Mouse (Mus musculus) olfactory bulb, adult 2 months (tissue): Measurements from ENCODE around the gene Ttc3.

Experiments used
- CTCF ChIP-seq: fragments of 200-500 bp; IDR thresholded peaks from 2 replicates; pipeline ENCODE4 v1.5.1; 2012; ENCODE audit warnings: low read depth, mild to moderate bottlenecking, low read length, moderate library complexity; ENCODE audit not compliant: insufficient read depth
- POLR2A ChIP-seq: fragments of 200-500 bp; IDR thresholded peaks from 2 replicates; pipeline ENCODE4 v1.6.1; 2012; ENCODE audit warnings: mild to moderate bottlenecking, low read depth, low read length, moderate library complexity; ENCODE audit not compliant: insufficient read depth

DNA sequence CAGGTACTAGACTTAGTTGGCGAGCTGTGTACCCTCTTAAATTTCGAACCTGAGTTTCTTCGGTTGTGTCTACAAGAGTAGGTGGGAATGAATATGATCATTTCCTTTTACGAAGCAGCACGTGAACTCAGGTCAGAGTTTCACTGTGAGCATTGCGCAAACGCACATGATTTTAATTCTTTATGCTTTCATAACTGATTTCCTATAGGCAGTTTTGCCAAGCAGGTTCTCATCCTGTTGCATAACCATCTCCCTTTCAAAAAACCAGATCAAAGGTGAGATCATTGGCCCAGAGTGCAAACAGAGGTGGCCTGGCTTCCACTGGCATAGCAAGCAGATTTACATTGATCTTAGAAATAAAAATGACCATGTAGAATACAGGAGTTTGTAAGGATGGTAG lies 79.2 kb downstream of the Ttc3 start:
- TF ChIP-seq POLR2A (no peak), CTCF (no peak)
